Mouse (Mus musculus) limb, embryonic 14.5 days (tissue): ENCODE data around the gene Gm5737. TPM values are rescaled to one million over a fixed set of nuclear protein-coding genes. Genes with fewer than 3 reads are reported as not detected.

Experiments
- ATAC-seq: fragments of 200-750 bp; cut with Nextera tagmentation; 2 replicates; pipeline ENCODE4 v1.8.0; 2017; ENCODE audit warnings: low read depth, moderate number of reproducible peaks, moderate TSS enrichment; ENCODE audit not compliant: low FRiP score
- DNase-seq: peaks from one replicate; pipeline ENCODE4 v3.0.0-alpha.2; 2015; ENCODE audit warnings: low spot score
- H3K27ac ChIP-seq: fragments of 300-500 bp; sonication (generic); replicated peaks from 2 replicates; pipeline ENCODE4 v1.5.1; 2014; ENCODE audit warnings: low read depth, mild to moderate bottlenecking, low read length, moderate library complexity, mixed read lengths
- H3K27me3 ChIP-seq: fragments of 300-500 bp; sonication (generic); 2 replicates; pipeline ENCODE4 v1.6.1; 2014; ENCODE audit warnings: low read length, mixed read lengths; ENCODE audit not compliant: control insufficient read depth, insufficient read depth
- H3K36me3 ChIP-seq: fragments of 300-500 bp; sonication (generic); 2 replicates; pipeline ENCODE4 v1.6.1; 2014; ENCODE audit warnings: mild to moderate bottlenecking, low read length, moderate library complexity, mixed read lengths; ENCODE audit not compliant: control insufficient read depth, insufficient read depth
- H3K4me1 ChIP-seq: fragments of 300-500 bp; sonication (generic); 2 replicates; pipeline ENCODE4 v1.6.1; 2014; ENCODE audit warnings: antibody characterized with exemption, low read length, mixed read lengths; ENCODE audit not compliant: control insufficient read depth, insufficient read depth
- H3K4me2 ChIP-seq: fragments of 300-500 bp; sonication (generic); replicated peaks from 2 replicates; pipeline ENCODE4 v1.6.1; 2014; ENCODE audit warnings: low read depth, mild to moderate bottlenecking, low read length, moderate library complexity; ENCODE audit not compliant: severe bottlenecking
- H3K4me3 ChIP-seq: fragments of 300-500 bp; sonication (generic); replicated peaks from 2 replicates; pipeline ENCODE4 v1.5.1; 2014; ENCODE audit warnings: low read length
- H3K9ac ChIP-seq: fragments of 300-500 bp; sonication (generic); 2 replicates; pipeline ENCODE4 v1.6.1; 2014; ENCODE audit warnings: mild to moderate bottlenecking, low read depth, low read length, moderate library complexity; ENCODE audit not compliant: severe bottlenecking
- H3K9me3 ChIP-seq: fragments of 300-500 bp; sonication (generic); 2 replicates; pipeline ENCODE4 v1.6.1; 2016; ENCODE audit warnings: low read length; ENCODE audit not compliant: control insufficient read depth
- POLR2A ChIP-seq: fragments of 200-500 bp; IDR thresholded peaks from 2 replicates; pipeline ENCODE4 v1.8.0; 2012; ENCODE audit warnings: inconsistent platforms, mild to moderate bottlenecking, moderate library complexity, borderline replicate concordance; ENCODE audit not compliant: insufficient read depth, insufficient read length; ENCODE audit errors: extremely low read depth
- WGBS: fragments of 180-500 bp; shearing (Covaris S2); extraction: QIAGEN DNeasy Blood & Tissue Kit; methylation state at CpG from one replicate; pipeline ENCODE4 v1.1.7; 2014; 5-methylcytosine and 5-hydroxymethylcytosine counted together
- polyA plus RNA-seq, 2 experiments: library from polyadenylated mRNA; depleted of rRNA in 1 of 2; stranded (reverse) in 1 of 2; unstranded in 1 of 2; fragments of >200 nt; fragmentation: Nextera tagmentation in 1 of 2; extraction: Ambion mirVana in 1 of 2; gene quantifications; 2 replicates each; pipeline versions ENCODE4 v1.2.1 to v1.2.3; 2012 to 2014

Gm5737 gene
- polyA plus RNA-seq, 2 experiments, result not detected

DNA sequence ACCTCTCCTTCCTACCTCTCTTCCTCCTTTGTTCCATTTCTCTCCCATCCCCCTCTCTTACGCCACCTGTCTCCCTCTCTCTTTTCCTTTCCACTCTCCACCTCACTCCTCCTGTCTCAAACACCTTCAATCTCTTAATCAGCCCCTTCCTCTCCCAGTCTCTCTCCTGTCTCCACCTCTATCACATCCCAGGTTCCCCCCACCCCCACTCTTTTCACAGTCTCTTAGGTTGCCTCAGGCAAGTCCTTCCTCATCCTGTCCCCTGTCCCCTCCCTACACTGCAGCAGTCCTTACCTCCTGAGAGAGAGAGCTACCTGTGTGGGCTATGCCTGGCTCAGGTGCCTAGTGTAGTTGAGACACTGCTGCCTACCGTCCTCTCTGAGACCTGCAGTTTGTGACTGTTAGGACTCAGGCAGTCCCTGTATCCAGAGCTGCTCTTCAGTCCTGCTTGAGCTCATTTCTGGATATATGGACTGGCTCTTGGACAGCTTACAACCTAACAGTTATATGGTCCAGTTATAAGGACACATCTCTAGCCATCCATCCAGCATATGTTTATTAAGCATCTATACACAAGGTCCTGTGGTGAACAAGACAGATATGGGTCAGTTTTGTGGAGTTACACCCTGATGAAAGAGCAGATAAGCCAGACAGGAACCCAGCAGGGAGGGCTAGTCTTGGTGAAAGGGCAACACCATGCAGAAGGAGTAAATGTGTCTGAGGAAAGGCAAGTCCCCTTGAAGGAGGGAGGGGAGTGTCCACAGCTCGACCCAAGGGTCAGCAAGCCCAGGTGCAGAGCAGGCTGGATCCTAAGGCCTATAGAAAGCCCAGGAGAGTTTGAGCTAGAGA lies 63.6 kb downstream of the Gm5737 start:
- Histone ChIP-seq H3K4me2 (no peak overlapping the region), H3K36me3 (peaks cover 27% of the 10 kb centered on the region), H3K27ac (no peak overlapping the region), H3K9ac (no peak overlapping the region), H3K4me3 (no peak overlapping the region), H3K9me3 (no peaks in the 10 kb centered on the region), H3K4me1 (0 out of 2 replicates have a peak, but pooled peaks cover under 1% of the 10 kb centered on the region), H3K27me3 (no peaks in the 10 kb centered on the region)
- TF ChIP-seq POLR2A, result no peak
- 67% methylated on average over 3 of the region's 3 CpGs for WGBS
- no peak for DNase-seq
- ATAC-seq, result no peak

DNA sequence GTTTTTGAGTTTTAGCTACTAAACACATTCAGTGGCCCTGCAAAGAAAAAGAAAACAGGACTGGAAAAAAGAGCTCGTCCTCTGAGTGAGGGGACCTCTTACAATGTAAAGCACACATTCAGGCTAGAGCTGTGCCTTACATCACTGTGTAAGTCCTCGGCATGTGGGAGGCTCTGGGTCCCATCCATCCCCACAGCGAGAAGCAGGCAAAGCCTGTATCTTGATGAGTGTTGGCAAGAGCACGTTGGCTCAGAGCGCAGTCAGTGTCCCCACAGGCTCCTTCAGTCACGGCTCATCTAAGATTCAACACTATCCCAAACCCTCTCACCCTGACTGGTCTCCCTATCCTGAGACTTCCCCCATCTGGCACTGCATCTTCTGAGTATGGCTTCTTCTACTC lies 66.1 kb downstream of the Gm5737 start:
- DNase-seq (no peak), ATAC-seq (no peak)
- Histone ChIP-seq H3K9ac (no peak overlapping the region), H3K27me3 (no peaks in the 10 kb centered on the region), H3K27ac (no peak overlapping the region), H3K9me3 (no peaks in the 10 kb centered on the region), H3K4me2 (no peak overlapping the region), H3K4me1 (no peaks in the 10 kb centered on the region), H3K36me3 (peaks cover 44% of the 10 kb centered on the region), H3K4me3 (no peak overlapping the region)
- TF ChIP-seq POLR2A, result no peak
- 78% methylated on average over 6 of the region's 6 CpGs for WGBS

DNA sequence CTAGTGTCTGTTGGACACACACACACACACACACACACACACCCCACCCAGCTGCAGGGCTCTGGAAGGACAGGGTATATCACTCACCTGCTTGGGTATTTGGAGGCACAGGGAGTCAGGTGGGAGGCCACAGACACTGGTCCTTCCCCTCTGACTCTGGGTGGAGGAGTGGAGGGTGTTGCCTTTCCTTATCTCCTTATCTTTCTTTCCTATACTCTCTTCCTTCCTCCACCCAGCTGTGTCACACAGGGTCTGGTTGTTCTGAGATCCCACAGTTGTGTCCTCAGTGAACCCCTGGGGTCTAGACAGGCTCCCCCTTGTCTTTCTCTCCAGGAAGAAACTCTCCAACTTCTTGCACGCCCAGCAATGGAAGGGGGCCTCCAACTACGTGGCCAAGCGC lies 67.8 kb downstream of the Gm5737 start:
- no peak for ATAC-seq
- TF ChIP-seq POLR2A, result no peak
- peaks cover 57% of the 10 kb centered on the region for H3K36me3 ChIP-seq
- DNase-seq, result no peak
- no peak overlapping the region for H3K4me3 ChIP-seq
- H3K4me2 ChIP-seq, result no peak overlapping the region
- no peaks in the 10 kb centered on the region for H3K27me3 ChIP-seq
- H3K9me3 ChIP-seq, result no peaks in the 10 kb centered on the region
- no peak overlapping the region for H3K9ac ChIP-seq
- 95% methylated on average over 3 of the region's 3 CpGs for WGBS
- no peak overlapping the region for H3K27ac ChIP-seq
- H3K4me1 ChIP-seq, result no peaks in the 10 kb centered on the region

DNA sequence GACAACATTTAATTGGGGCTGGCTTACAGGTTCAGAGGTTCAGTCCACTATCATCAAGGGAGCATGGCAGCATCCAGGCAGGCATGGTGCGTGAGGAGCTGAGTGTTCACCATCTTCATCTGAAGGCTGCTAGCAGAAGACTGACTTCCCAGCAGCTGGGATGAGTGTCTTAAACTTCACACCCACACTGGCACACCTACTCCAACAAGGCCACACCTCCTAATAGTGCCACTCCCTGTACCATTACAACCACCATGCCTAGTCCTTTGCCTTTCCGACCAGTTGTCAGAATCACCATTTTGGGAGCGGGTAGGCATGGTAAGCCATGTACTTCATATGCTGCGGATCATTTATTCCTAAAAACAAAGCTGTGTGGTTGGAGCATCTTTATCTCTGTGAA lies 68.6 kb downstream of the Gm5737 start:
- Histone ChIP-seq H3K4me2 (no peak overlapping the region), H3K9me3 (no peaks in the 10 kb centered on the region), H3K4me3 (no peak overlapping the region), H3K36me3 (peaks cover 63% of the 10 kb centered on the region), H3K9ac (no peak overlapping the region), H3K27me3 (no peaks in the 10 kb centered on the region), H3K4me1 (no peaks in the 10 kb centered on the region), H3K27ac (no peak overlapping the region)
- no peak for DNase-seq
- TF ChIP-seq POLR2A, result no peak
- WGBS, result 90% methylated on average over 4 of the region's 4 CpGs
- ATAC-seq, result no peak

Other genes with a start within 250 kb of the Gm5737 start
- 134 and 165 TPM in 2 replicates for gene Uqcrc2, start 177.2 kb upstream of the Gm5737 start, polyA plus RNA-seq (2012; rRNA removed)
- gene Uqcrc2, start 177.2 kb upstream of the Gm5737 start, polyA plus RNA-seq (2014; fragmentation: Nextera tagmentation; extraction: Ambion mirVana), result 198 and 200 TPM in 2 replicates
- gene Pdzd9, start 142.0 kb upstream of the Gm5737 start, polyA plus RNA-seq (2012; rRNA removed), result 0.14 and 0.31 TPM in 2 replicates
- gene Pdzd9, start 142.0 kb upstream of the Gm5737 start, polyA plus RNA-seq (2014; fragmentation: Nextera tagmentation; extraction: Ambion mirVana), result 0.44 and 0.57 TPM in 2 replicates
- 30.8 and 33.3 TPM in 2 replicates for gene Mosmo, start 134.7 kb upstream of the Gm5737 start, polyA plus RNA-seq (2012; rRNA removed)
- 15.6 and 19.5 TPM in 2 replicates for gene Mosmo, start 134.7 kb upstream of the Gm5737 start, polyA plus RNA-seq (2014; fragmentation: Nextera tagmentation; extraction: Ambion mirVana)
- gene Vwa3a, start 73.0 kb upstream of the Gm5737 start, polyA plus RNA-seq (2012; rRNA removed), result 0.19 and 1.0 TPM in 2 replicates
- gene Vwa3a, start 73.0 kb upstream of the Gm5737 start, polyA plus RNA-seq (2014; fragmentation: Nextera tagmentation; extraction: Ambion mirVana), result 0.08 and 0.10 TPM in 2 replicates
- gene Eef2k, start 30.5 kb downstream of the Gm5737 start, polyA plus RNA-seq (2012; rRNA removed), result 37.5 and 39.9 TPM in 2 replicates
- 22.4 and 23.9 TPM in 2 replicates for gene Eef2k, start 30.5 kb downstream of the Gm5737 start, polyA plus RNA-seq (2014; fragmentation: Nextera tagmentation; extraction: Ambion mirVana)
- 36.3 and 38.8 TPM in 2 replicates for gene Polr3e, start 105.4 kb downstream of the Gm5737 start, polyA plus RNA-seq (2012; rRNA removed)
- gene Polr3e, start 105.4 kb downstream of the Gm5737 start, polyA plus RNA-seq (2014; fragmentation: Nextera tagmentation; extraction: Ambion mirVana), result 25.8 and 26.2 TPM in 2 replicates
- 28.9 and 36.2 TPM in 2 replicates for gene Cdr2, start 169.9 kb downstream of the Gm5737 start, polyA plus RNA-seq (2012; rRNA removed)
- 17.0 and 19.4 TPM in 2 replicates for gene Cdr2, start 169.9 kb downstream of the Gm5737 start, polyA plus RNA-seq (2014; fragmentation: Nextera tagmentation; extraction: Ambion mirVana)
- 0.26 and 0.55 TPM in 2 replicates for gene Mfsd13b, start 170.1 kb downstream of the Gm5737 start, polyA plus RNA-seq (2012; rRNA removed)
- gene Mfsd13b, start 170.1 kb downstream of the Gm5737 start, polyA plus RNA-seq (2014; fragmentation: Nextera tagmentation; extraction: Ambion mirVana), result 0.36 TPM in 1 of 2 replicates, not detected in the other
- 91.6 and 94.8 TPM in 2 replicates for gene Mettl9, start 222.1 kb downstream of the Gm5737 start, polyA plus RNA-seq (2012; rRNA removed)
- gene Mettl9, start 222.1 kb downstream of the Gm5737 start, polyA plus RNA-seq (2014; fragmentation: Nextera tagmentation; extraction: Ambion mirVana), result 188 and 197 TPM in 2 replicates